Comparison of ENCODE assay signal across 15 mouse cellular contexts in genomic region chr1:152550973-152551372, GRCm38 (mm10).
A peak's percentile ranks its signal among the peaks of the same experiment; 100 is the strongest.
DNase-seq lines count a peak whose midpoint lies in the region; ATAC-seq and TF ChIP-seq lines count a peak whose summit lies in the region.
"Had no signal": no experiment of that assay in that cellular context is flagged by ENCODE, and none has a peak within 500 bp of the region (broad histone marks: within the 10 kb centered on the region; RNA-seq: fewer than 3 reads in every experiment).

No protein-coding gene starts in this region.

- H3K27me3 ChIP-seq in kidney, embryonic 15.5 days = no peaks in the 10 kb centered on the region
- no peaks in the 10 kb centered on the region for H3K27me3 ChIP-seq in limb, embryonic 15.5 days
- no peaks in the 10 kb centered on the region for H3K27me3 ChIP-seq in neural tube, embryonic 15.5 days (replicated peaks)
- H3K27me3 ChIP-seq: forebrain, embryonic 12.5 days had no signal

- peaks cover 65% of the 10 kb centered on the region for H3K4me1 ChIP-seq in kidney, embryonic 15.5 days
- peaks cover 43% of the 10 kb centered on the region for H3K4me1 ChIP-seq in limb, embryonic 15.5 days
- H3K4me1 ChIP-seq in neural tube, embryonic 15.5 days = peaks cover 4% of the 10 kb centered on the region

- no peak overlapping the region for H3K4me2 ChIP-seq in kidney, embryonic 15.5 days
- no peak overlapping the region for H3K4me2 ChIP-seq in limb, embryonic 15.5 days
- no peak overlapping the region for H3K4me2 ChIP-seq in neural tube, embryonic 15.5 days
- H3K4me2 ChIP-seq: forebrain, embryonic 12.5 days had no signal

- H3K36me3 ChIP-seq in kidney, embryonic 15.5 days = peaks cover 58% of the 10 kb centered on the region
- H3K36me3 ChIP-seq in limb, embryonic 15.5 days = peaks cover 17% of the 10 kb centered on the region; the same call in 1 of the 2 replicates
- H3K36me3 ChIP-seq in neural tube, embryonic 15.5 days = peaks cover 8% of the 10 kb centered on the region

- intact Hi-C loops in gastrocnemius, adult 2 months (cut with DNase I) = no loop called here

- H3K27ac ChIP-seq in gastrocnemius, adult 2 months = peak overlapping the region; percentile 20; the same call in 1 of the 2 replicates
- peak overlapping the region; percentile 88 for H3K27ac ChIP-seq in kidney, embryonic 15.5 days
- H3K27ac ChIP-seq in limb, embryonic 15.5 days = peak overlapping the region; percentile 50
- H3K27ac ChIP-seq in neural tube, embryonic 15.5 days (replicated peaks) = no peak overlapping the region
- H3K27ac ChIP-seq: forebrain, embryonic 12.5 days had no signal

- no peak overlapping the region for H3K9ac ChIP-seq in kidney, embryonic 15.5 days
- no peak overlapping the region for H3K9ac ChIP-seq in limb, embryonic 15.5 days
- no peak overlapping the region for H3K9ac ChIP-seq in neural tube, embryonic 15.5 days (replicated peaks)
- H3K9ac ChIP-seq: forebrain, embryonic 12.5 days had no signal

- no peak for ATAC-seq in kidney, embryonic 15.5 days (replicated peaks; ENCODE audit: low FRiP score)
- ATAC-seq in limb, embryonic 15.5 days (ENCODE audit: insufficient number of reproducible peaks, low FRiP score, low TSS enrichment, low read depth) = no peak
- ATAC-seq in neural tube, embryonic 15.5 days (ENCODE audit: low FRiP score) = no peak

- 54% methylated on average over 3 of the region's 3 CpGs for WGBS in kidney, embryonic 15.5 days
- 58% methylated on average over 3 of the region's 3 CpGs for WGBS in limb, embryonic 15.5 days
- WGBS in neural tube, embryonic 15.5 days = 82% methylated on average over 3 of the region's 3 CpGs

- TF ChIP-seq CTCF in gastrocnemius, adult 2 months (IDR thresholded peaks at IDR 0.05) = no peak

- H3K9me3 ChIP-seq in kidney, embryonic 15.5 days (replicated peaks) = no peaks in the 10 kb centered on the region
- H3K9me3 ChIP-seq in limb, embryonic 15.5 days = no peaks in the 10 kb centered on the region
- H3K9me3 ChIP-seq in neural tube, embryonic 15.5 days (replicated peaks) = no peaks in the 10 kb centered on the region
- H3K9me3 ChIP-seq: forebrain, embryonic 12.5 days had no signal

- H3K4me3 ChIP-seq in gastrocnemius, adult 2 months = no peak overlapping the region
- H3K4me3 ChIP-seq in kidney, embryonic 15.5 days (replicated peaks) = no peak overlapping the region
- no peak overlapping the region for H3K4me3 ChIP-seq in limb, embryonic 15.5 days
- no peak overlapping the region for H3K4me3 ChIP-seq in neural tube, embryonic 15.5 days (replicated peaks)
- H3K4me3 ChIP-seq: forebrain, embryonic 12.5 days had no signal

- DNase-seq in gastrocnemius, adult 2 months = no peak
- DNase-seq in gastrocnemius, adult 18-20 months (ENCODE audit: low spot score) = no peak
- DNase-seq in kidney, postnatal 14 days = no peak
- DNase-seq in 3T3-L1 (ENCODE audit: low read depth, low spot score) = peak; percentile 59
- DNase-seq in urinary bladder, adult 2 months (ENCODE audit: low spot score) = no peak
- DNase-seq: adrenal gland, postnatal 10 days; cerebellum, adult 11 months; cerebellum, postnatal 14 days; kidney, postnatal 4 days; lung, postnatal 10 days; right cerebral cortex, adult 18-20 months had no signal
